Mouse (Mus musculus) heart, adult 2 months (tissue): ENCODE measurements at regions not wholly inside any gene's neighbourhood (a gene's known extent, or its start where the extent isn't known, plus 50 kb on each side); places are given as distances from the start of the nearest gene placed in this dataset.

Experiments
- CTCF ChIP-seq: fragments of 200-600 bp; IDR thresholded peaks from 2 replicates; pipeline ENCODE4 v1.8.1; 2022; ENCODE audit warnings: antibody characterized with exemption, mild to moderate bottlenecking, moderate library complexity
- EP300 ChIP-seq: fragments of 200-500 bp; IDR thresholded peaks from 2 replicates; pipeline ENCODE4 v1.6.1; 2011; ENCODE audit warnings: low read depth, low read length, control low read depth; ENCODE audit not compliant: insufficient read depth
- POLR2A ChIP-seq: fragments of 200-500 bp; IDR thresholded peaks from 2 replicates; pipeline ENCODE4 v1.6.1; 2011; ENCODE audit warnings: mild to moderate bottlenecking, low read depth, low read length, control low read depth; ENCODE audit not compliant: insufficient read depth

GRCm38 (mm10) chr12:77137291-77137830, 100.6 kb upstream of the Fut8 start:
- TF ChIP-seq CTCF: no peak
- no peak for TF ChIP-seq POLR2A
- no peak for TF ChIP-seq EP300
